Mouse (Mus musculus): ENCODE measurements around the gene Rps28.
"Not testable (repeated sequence)": the region's sequence is repeated elsewhere in the genome, so short reads cannot be mapped to it uniquely, and the experiment has no call there.

Rps28 gene

DNA sequence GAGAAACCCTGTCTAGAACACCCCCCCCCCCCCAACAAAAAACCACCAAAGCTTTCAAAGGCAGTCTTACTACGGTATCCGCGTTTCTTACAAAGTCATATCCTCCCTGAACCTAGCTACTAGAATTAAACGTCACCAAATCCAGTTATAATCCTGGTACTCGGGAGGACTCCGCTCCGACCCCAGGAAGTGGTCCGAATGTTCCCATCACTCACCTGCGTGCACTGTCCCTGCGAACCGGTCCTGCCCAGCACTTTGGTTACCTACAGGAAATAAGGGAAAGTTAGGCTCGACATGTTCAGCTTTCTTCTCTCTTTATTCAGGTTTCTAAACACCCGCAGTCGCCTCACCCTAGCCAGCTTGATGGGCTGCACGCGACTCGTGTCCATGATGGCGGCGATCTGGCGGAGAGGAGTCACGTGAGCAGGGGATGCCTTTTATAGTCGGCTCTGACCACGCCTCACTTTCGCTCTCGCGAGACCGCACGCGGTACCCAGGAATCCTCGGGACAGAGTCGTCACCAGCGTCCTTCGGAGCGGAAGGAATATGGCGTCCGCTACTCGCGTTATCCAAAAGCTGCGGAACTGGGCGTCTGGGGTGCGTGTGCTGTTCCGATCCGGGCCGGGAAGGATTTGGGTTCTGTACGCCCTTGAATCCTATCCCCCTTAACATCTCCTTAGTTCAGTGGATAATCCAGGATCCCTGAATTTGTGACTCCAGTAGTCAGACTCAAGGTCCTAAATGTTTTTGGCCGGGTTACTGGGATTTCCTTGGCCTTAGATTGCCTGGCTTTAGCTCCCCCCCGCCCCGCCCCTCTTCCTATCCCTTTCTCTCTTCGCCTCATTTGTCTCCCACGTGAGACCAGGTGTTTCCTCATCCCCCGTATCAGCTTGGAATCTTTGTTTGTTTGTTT lies at the start of gene Rps28, which contains the start of gene Ndufa7:
Gene Rps28, minus strand, starts transcription at position 479 of the 913 bp plus-strand sequence.
Gene Ndufa7, plus strand, starts transcription at position 489 of the 913 bp plus-strand sequence.
- Histone ChIP-seq H3K36me3 (ENCODE audit: control insufficient read depth, insufficient read depth, low read length, poor library complexity, severe bottlenecking) (peaks cover 8% of the 10 kb centered on the region), H3K27me3 (ENCODE audit: control insufficient read depth, insufficient read depth, low read length, poor library complexity, severe bottlenecking) (no peaks in the 10 kb centered on the region)
- DNase-seq (ENCODE audit: low read depth, low spot score): peak; percentile 99

GRCm38 (mm10) chr17:33873537-33873936 lies 49.2 kb upstream of the Rps28 start, which contains the start of gene Gm7029:
Gene Gm7029 (plus strand): TSS chr17:33873837.
- H3K27me3 ChIP-seq (ENCODE audit: control insufficient read depth, insufficient read depth, low read length, poor library complexity, severe bottlenecking); DNase-seq (ENCODE audit: low read depth, low spot score); H3K36me3 ChIP-seq (ENCODE audit: control insufficient read depth, insufficient read depth, low read length, poor library complexity, severe bottlenecking): not testable (repeated sequence)

DNA sequence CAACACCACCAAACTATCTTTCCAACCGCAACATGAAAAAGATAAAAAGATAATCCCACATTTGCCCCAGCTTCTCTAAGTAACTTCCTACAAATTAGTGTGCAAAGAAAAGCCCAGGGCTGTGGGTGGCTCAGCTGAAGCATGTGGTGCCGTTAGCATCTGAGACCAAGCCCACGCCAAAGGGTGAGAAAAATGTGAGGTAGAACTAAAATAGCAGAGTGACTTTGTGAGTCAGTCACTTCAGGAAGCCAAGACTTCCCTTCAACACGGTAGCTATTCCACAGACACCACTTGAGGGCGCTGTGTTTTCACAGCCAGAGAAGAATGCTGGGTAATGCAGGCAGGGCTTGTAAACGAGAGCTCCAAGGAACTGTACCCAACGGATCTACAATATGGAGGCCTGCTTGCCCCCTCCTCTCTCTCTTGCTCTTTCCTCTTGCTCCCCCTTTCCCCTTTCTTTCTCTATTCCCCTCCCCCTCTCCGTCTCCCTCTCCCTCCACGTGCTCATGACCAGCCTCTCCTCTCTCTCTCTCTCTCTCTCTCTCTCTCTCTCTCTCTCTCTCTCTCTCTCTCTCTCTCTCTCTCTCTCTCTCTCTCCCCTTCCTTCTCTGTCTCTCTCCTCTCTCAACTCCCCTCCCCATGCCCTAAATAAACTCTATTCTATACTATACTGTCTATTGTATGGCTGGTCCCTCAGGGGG lies 41.1 kb upstream of the Rps28 start:
- no peaks in the 10 kb centered on the region for H3K36me3 ChIP-seq (ENCODE audit: control insufficient read depth, insufficient read depth, low read length, poor library complexity, severe bottlenecking)
- no peaks in the 10 kb centered on the region for H3K27me3 ChIP-seq (ENCODE audit: control insufficient read depth, insufficient read depth, low read length, poor library complexity, severe bottlenecking)
- DNase-seq (ENCODE audit: low read depth, low spot score): peak; percentile 79

GRCm38 (mm10) chr17:33857816-33858215 lies 33.5 kb upstream of the Rps28 start:
- DNase-seq (ENCODE audit: low read depth, low spot score): no peak
- no peaks in the 10 kb centered on the region for H3K36me3 ChIP-seq (ENCODE audit: control insufficient read depth, insufficient read depth, low read length, poor library complexity, severe bottlenecking)
- H3K27me3 ChIP-seq (ENCODE audit: control insufficient read depth, insufficient read depth, low read length, poor library complexity, severe bottlenecking): no peaks in the 10 kb centered on the region

GRCm38 (mm10) chr17:33851331-33851730 lies 27.0 kb upstream of the Rps28 start:
- H3K36me3 ChIP-seq (ENCODE audit: control insufficient read depth, insufficient read depth, low read length, poor library complexity, severe bottlenecking): no peaks in the 10 kb centered on the region
- DNase-seq (ENCODE audit: low read depth, low spot score): no peak

GRCm38 (mm10) chr17:33848139-33848538 lies 23.8 kb upstream of the Rps28 start:
- DNase-seq (ENCODE audit: low read depth, low spot score): no peak
- Histone ChIP-seq H3K36me3 (ENCODE audit: control insufficient read depth, insufficient read depth, low read length, poor library complexity, severe bottlenecking) (no peaks in the 10 kb centered on the region), H3K27me3 (ENCODE audit: control insufficient read depth, insufficient read depth, low read length, poor library complexity, severe bottlenecking) (no peaks in the 10 kb centered on the region)

More at GRCm38 (mm10) chr17:33851331-33851730, 27.0 kb upstream of the Rps28 start:
- no peaks in the 10 kb centered on the region for H3K27me3 ChIP-seq (ENCODE audit: control insufficient read depth, insufficient read depth, low read length, poor library complexity, severe bottlenecking)

- Histone ChIP-seq H3K36me3 (ENCODE audit: control insufficient read depth, insufficient read depth, low read length, poor library complexity, severe bottlenecking) (no peaks in the 10 kb centered on the region), H3K27me3 (ENCODE audit: control insufficient read depth, insufficient read depth, low read length, poor library complexity, severe bottlenecking) (no peaks in the 10 kb centered on the region)
- no peak for DNase-seq (ENCODE audit: low read depth, low spot score)
Measured at GRCm38 (mm10) chr17:33844196-33844595, 19.8 kb upstream of the Rps28 start.

- Histone ChIP-seq H3K36me3 (ENCODE audit: control insufficient read depth, insufficient read depth, low read length, poor library complexity, severe bottlenecking) (no peaks in the 10 kb centered on the region), H3K27me3 (ENCODE audit: control insufficient read depth, insufficient read depth, low read length, poor library complexity, severe bottlenecking) (no peaks in the 10 kb centered on the region)
- peak; percentile 95 for DNase-seq (ENCODE audit: low read depth, low spot score)
Measured at GRCm38 (mm10) chr17:33842966-33843795, 18.8 kb upstream of the Rps28 start, which contains the start of gene Cd320. Gene Cd320 (plus strand): TSS chr17:33843091.

DNA sequence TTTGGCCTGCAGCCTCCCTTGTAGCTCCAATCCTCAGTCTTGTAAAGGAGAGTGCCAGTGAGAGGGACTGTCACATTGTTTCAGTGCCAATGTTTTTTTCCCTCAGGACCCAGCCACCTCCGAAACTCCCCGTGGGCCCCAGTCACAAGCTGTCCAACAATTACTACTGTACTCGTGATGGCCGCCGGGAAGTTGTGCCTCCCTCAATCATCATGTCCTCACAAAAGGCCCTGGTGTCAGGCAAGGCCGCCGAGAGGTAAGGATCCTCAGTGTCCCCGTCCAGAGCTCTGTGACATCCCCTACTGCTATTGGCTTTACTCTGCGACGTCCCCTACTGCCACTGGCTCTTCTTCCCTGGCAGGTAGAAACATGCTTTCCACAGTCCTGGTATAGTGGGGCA lies 5.2 kb upstream of the Rps28 start:
- Histone ChIP-seq H3K27me3 (ENCODE audit: control insufficient read depth, insufficient read depth, low read length, poor library complexity, severe bottlenecking) (no peaks in the 10 kb centered on the region), H3K36me3 (ENCODE audit: control insufficient read depth, insufficient read depth, low read length, poor library complexity, severe bottlenecking) (peaks cover 11% of the 10 kb centered on the region)
- no peak for DNase-seq (ENCODE audit: low read depth, low spot score)

GRCm38 (mm10) chr17:33828892-33829291 lies 4.5 kb upstream of the Rps28 start:
- DNase-seq (ENCODE audit: low read depth, low spot score): no peak
- Histone ChIP-seq H3K36me3 (ENCODE audit: control insufficient read depth, insufficient read depth, low read length, poor library complexity, severe bottlenecking) (peaks cover 11% of the 10 kb centered on the region), H3K27me3 (ENCODE audit: control insufficient read depth, insufficient read depth, low read length, poor library complexity, severe bottlenecking) (no peaks in the 10 kb centered on the region)

GRCm38 (mm10) chr17:33826850-33827249 lies 2.5 kb upstream of the Rps28 start:
- Histone ChIP-seq H3K27me3 (ENCODE audit: control insufficient read depth, insufficient read depth, low read length, poor library complexity, severe bottlenecking) (no peaks in the 10 kb centered on the region), H3K36me3 (ENCODE audit: control insufficient read depth, insufficient read depth, low read length, poor library complexity, severe bottlenecking) (peaks cover 15% of the 10 kb centered on the region)
- peak; percentile 80 for DNase-seq (ENCODE audit: low read depth, low spot score)

DNA sequence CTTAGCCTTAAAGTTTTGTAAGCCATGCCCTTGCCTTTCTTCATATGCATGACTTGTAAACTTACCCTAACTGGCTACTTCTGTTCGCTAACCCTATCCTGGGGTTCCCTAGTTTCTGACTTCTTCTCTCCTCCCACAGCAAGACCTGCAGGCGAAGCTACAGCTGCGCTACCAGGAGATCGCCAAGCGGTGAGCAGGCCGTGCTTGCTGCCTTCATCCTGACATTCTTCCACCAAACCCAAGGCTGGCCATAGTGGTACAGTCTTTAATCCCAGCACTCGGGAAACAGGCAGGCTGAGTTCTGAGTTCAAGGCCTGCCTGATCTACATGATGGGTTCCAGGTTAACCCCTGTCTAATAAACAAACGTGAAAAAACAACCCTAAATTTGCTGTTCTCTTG lies 1.1 kb upstream of the Rps28 start:
- H3K36me3 ChIP-seq (ENCODE audit: control insufficient read depth, insufficient read depth, low read length, poor library complexity, severe bottlenecking): peaks cover 12% of the 10 kb centered on the region
- DNase-seq (ENCODE audit: low read depth, low spot score): no peak
- no peaks in the 10 kb centered on the region for H3K27me3 ChIP-seq (ENCODE audit: control insufficient read depth, insufficient read depth, low read length, poor library complexity, severe bottlenecking)

DNA sequence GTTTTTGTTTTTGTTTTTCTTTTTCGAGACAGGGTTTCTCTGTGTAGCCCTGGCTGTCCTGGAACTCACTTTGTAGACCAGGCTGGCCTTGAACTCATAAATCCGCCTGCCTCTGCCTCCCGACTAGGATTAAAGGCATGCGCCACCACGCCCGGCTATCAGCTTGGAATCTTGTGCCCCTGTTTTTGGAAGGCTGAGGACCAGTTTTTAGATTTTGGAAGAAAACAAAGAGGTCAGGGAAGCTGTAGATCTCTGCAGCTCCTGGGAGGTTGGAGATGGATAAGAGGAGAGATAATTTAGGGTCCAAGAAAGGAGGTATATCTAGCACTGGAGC lies 602 bp upstream of the Rps28 start:
- H3K27me3 ChIP-seq (ENCODE audit: control insufficient read depth, insufficient read depth, low read length, poor library complexity, severe bottlenecking): not testable (repeated sequence)

GRCm38 (mm10) chr17:33823171-33823570 lies 1.2 kb downstream of the Rps28 start:
- not testable (repeated sequence) for H3K27me3 ChIP-seq (ENCODE audit: control insufficient read depth, insufficient read depth, low read length, poor library complexity, severe bottlenecking); H3K36me3 ChIP-seq (ENCODE audit: control insufficient read depth, insufficient read depth, low read length, poor library complexity, severe bottlenecking); DNase-seq (ENCODE audit: low read depth, low spot score)

More for the DNA sequence above, 602 bp upstream of the Rps28 start:
- H3K36me3 ChIP-seq (ENCODE audit: control insufficient read depth, insufficient read depth, low read length, poor library complexity, severe bottlenecking); DNase-seq (ENCODE audit: low read depth, low spot score): not testable (repeated sequence)
